Mouse (Mus musculus) testis, postnatal 10 days (tissue): ENCODE results near the gene Olfr692.
"Not testable (repeated sequence)": the region's sequence is repeated elsewhere in the genome, so short reads cannot be mapped to it uniquely, and the experiment has no call there.

ENCODE experiments used
- DNase-seq: peaks from one replicate; pipeline ENCODE4 v3.0.0; 2021; ENCODE audit warnings: low spot score

Olfr692 gene

DNA sequence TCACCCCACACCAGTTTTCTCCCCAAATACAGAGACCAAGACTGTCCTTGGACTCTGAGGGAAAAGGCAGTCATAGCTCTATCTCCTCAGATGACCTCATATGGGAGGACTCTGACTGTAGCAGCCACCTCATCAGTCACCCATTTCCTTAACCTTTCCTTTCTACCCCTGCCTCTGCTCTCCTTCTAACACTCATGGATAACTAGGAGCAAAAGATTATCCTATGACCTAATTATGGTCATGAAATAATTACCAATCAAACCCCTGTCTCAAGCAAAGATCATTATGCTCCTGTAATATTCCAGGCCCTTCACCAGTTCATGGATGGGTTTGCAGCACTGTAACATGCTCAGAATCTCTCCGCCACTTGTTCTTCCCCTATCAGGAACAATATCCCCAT, at the start of gene Olfr692:
Gene Olfr692, plus strand, starts transcription at position 301 of the 400 bp plus-strand sequence.
- no peak for DNase-seq

DNA sequence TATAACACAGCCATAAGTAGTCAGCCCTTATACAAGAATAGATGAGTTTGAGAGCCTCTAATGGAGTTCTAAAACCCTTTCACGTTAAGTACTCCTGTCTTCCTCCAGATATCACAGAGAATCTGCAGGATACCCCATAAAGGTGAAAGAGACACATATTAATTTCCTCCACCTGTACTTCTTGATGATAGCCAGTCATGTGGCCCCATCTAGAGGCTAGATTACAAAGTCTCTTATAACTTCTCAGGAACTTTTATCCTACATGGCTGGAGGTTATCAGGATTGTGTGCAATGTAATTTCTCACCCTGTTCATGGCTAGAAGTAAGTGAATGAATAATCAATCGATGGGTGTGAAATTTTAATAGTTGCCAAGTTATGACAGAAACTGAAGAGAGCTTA, 42.7 kb upstream of the Olfr692 start:
- no peak for DNase-seq

DNA sequence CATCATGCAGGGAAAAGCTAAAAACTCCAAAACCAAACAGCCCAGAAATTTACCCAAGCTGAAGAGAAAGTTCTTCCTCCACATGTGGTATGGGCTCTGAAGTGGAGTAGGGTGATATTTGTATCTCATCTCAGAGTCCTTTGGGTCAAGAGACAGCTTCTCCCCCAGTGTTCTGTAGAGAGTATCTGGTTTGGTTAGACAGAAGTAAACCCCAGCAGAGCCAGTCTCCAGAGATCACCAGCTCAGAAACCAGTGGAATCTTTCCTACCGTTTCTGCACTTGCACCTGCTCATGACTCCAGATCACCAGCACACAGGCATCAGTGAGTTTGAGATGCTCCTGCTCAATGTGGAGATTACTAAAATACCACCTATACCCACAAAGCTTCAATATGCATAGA, 34.0 kb upstream of the Olfr692 start, which contains the start of gene Olfr690:
Gene Olfr690, minus strand, starts transcription at position 101 of the 400 bp plus-strand sequence.
- DNase-seq: no peak

DNA sequence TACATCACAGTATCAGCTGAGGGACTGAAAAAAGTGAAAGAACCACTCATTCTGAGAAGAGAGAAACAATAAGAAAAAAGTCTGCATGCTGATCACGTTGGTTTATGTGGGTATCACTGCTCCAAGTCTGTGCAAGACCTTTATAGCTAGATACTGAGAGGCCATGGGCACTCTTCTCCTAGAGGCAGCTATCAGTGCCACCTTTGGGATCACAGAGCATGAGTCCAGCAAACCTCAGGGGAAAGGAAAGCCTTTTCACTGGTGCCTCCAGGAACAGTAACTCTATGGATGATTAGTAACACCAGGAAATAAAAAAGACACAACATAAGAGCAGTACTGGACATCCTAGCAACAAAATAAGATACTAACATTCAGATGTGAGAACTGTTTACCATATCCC, 25.9 kb upstream of the Olfr692 start, which contains the start of gene Olfr691:
Gene Olfr691, minus strand, starts transcription at position 101 of the 400 bp plus-strand sequence.
- no peak for DNase-seq

DNA sequence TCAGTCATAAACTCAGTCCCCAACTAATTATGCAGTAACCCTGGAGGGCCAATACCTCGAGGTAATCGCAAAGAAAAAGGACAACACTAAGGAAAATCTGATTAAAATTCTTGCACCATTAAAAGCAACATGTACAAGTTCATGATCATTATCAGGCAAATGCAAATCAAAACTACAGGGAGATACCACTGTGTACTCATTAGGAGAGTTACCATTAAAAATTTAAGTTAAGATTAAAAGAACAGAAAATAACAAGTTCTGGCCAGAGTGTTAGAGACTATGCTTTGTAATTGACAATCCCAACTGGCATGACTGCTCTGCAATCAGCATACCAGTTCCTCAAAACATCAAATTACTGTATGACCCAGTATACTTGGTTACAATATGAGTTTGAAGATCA, 25.3 kb upstream of the Olfr692 start:
- no peak for DNase-seq

DNA sequence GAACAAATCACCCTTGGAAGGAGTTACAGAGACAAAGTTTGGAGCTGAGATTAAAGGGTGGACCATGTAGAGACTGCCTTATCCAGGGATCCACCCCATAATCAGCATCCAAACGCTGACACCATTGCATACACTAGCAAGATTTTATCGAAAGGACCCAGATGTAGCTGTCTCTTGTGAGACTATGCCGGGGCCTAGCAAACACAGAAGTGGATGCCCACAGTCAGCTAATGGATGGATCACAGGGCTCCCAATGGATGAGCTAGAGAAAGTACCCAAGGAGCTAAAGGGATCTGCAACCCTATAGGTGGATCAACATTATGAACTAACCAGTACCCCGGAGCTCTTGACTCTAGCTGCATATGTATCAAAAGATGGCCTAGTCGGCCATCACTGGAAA, 12.0 kb upstream of the Olfr692 start:
- not testable (repeated sequence) for DNase-seq

DNA sequence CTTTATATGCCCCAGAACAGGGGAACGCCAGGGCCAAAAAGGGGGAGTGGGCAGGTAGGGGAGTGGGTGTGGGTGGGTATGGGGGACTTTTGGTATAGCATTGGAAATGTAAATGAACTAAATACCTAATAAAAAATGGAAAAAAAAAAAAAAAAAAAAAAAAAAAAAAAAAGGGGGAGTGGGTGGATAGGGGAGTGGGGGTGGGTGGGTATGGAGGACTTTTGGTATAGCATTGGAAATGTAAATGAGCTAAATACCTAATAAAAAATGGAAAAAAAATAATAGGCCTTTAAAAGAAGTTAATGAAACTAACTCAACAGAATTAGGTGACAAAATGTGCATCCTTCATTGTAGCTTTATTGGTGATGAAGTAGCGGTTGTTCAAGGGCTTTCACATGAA, 11.5 kb upstream of the Olfr692 start:
- not testable (repeated sequence) for DNase-seq

DNA sequence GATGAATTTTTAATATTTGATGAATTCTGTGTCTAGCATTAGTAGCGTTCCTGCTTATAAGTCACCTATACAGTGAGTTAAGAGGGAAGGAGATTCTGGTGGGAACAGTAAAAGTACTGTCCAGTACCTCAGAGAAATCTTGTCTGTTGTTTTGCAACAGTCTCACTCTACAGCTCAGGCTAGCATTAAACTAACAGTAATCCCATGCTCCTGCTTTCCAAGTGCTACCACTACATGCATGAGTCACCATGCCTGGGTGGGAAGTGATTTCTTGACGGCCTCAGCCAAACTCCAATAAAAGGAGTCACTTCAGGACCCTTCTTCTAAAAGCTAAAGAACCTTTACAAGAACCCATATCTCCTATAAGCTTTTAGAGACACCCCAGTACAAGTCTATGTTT, 6.3 kb upstream of the Olfr692 start:
- DNase-seq: no peak

DNA sequence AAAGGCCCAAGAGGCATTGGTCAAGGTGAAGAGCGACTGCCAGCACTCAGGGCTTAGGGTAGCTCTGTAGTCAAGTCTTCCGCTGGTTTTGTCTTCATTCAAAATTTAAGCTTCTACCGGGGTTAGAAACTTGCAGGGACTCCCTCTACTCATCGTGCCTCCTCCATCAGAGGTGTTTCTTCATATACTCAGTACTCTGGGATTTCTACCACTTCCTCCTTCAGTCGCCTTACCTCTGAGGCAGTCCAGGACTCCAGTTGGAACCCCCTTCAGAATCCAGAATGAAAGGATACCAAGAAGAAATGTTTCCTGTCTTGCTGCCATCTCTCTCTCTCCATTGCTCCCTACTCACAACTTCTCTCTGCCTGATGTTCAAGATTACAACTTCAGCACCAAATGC, 762 bp upstream of the Olfr692 start:
- DNase-seq: no peak

DNA sequence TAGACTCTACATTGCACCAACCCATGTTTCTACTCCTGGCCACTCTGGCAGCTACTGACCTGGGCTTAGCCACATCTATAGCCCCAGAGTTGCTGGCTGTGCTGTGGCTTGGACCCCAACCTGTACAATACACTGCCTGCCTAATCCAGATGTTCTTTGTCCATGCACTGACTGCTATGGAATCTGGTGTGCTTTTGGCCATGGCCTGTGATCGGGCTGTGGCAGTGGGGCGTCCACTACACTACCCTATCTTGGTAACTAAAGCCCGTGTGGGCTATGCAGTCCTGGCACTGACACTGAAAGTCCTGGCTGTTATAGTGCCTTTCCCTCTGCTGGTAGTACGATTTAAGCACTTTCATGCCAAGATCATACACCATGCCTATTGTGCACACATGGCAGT, 491 bp downstream of the Olfr692 start:
- DNase-seq: no peak

DNA sequence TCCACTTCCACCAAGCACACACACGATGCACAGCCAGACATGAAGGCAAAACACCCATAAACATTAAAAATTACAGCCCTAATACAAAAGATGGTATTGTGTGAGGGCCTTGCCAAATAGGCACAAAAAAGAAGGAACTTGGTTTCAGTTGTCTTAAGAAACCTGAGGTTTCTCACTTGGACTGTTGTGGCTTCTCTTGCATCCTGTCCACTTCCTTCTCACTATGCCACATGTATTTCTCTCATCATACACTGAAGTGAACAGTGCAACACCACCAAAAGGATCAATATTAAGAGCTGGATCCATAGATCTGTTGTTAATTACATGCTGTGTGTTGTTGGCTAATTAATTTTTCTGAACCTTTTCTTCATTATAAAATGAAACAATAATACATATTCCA, 4.9 kb downstream of the Olfr692 start:
- DNase-seq: no peak

DNA sequence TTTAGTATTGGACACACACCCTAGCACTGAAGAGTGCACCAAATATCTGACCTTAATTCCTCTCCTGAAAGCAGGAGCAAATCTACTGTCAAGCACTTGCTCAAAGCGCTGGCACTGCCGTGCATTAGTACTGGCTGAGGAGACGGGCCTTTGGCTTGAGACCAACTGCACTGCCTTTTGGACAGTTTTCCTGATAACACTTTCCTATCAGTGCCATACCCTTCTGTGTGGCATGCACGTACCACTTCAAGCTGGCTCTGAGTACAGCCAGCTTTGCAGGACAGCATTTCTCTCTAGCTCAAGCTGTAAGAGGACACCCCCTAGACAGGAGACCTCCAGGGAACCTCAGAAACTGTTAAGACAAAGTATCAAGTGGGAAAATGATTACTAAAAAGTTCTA, 5.5 kb downstream of the Olfr692 start:
- DNase-seq: peak; percentile 43

DNA sequence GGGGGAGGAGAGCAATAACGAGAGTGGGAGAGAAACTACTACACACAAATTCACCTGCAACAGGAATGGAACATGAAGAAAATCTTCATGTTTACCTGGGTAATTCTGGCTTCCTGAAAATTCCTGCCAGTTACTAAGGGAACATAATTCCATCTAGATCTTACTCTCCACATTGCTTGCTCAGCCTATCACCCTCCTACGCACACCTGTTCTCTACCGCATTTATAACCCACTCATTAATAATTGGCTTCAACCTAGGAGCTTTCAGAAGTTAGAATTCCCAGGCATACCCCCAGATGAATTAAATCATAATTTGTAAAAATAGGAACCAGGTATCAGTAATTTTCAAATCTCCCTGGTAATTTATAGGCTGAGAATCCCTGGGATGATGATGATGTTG, 5.9 kb downstream of the Olfr692 start:
- DNase-seq: no peak

DNA sequence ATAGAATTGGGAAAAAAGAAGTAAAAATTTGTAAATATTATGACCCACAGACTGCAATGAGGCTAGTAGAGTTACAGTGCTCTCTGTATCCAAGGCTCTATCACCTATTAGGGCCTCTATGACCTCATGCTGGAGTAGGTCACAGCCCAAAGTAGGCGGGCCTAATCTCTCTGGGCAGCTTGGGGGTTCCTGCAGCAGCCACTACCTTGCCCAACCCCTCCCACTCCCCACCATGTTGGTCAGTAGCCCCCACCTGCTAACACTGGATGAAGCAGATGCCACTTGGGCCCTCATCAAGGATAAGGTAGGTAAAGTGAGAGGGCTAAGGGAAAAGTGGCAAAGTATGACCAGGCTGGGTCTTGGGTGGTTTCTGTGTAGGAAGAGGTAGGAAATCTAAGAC, 6.8 kb downstream of the Olfr692 start, which contains the start of gene Gm5901:
Gene Gm5901, plus strand, starts transcription at position 173 of the 400 bp plus-strand sequence.
- no peak for DNase-seq

DNA sequence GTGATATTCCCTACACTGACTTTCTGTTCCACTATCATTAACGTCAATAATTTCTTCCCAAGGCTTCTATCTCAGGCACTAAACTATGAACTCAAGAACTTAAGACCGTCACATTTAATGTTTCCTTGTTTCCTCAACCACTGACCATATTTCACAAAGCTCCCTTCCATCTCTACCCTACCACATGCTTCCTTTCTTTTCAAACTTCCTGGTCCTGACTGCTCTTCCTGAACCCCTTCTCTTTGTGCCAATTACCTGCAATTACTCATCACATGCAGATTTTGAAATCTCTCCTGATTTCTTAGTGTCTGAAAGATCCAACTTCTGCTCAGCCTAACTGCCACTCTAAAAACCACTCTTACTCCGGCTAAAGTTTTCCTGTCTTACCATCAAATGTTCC, 12.3 kb downstream of the Olfr692 start:
- no peak for DNase-seq

DNA sequence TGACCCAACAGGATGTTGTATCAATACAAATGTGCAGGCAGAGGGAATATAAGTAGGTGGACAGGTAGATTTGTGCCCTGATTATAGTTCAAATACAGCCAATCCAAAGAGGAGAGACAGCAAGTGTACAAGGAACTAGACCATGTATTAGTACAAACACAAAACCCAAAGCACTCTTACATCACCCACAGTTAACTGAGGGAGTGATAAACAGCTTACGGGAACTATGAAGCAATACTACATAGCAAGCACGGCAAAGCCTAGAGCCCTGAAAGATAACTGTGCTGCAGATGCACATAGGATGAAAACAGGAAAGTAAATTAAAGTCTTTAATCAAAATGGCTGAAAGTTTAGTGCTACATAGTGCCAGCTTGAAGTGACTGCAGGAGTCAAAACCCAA, 19.7 kb downstream of the Olfr692 start:
- DNase-seq: no peak

DNA sequence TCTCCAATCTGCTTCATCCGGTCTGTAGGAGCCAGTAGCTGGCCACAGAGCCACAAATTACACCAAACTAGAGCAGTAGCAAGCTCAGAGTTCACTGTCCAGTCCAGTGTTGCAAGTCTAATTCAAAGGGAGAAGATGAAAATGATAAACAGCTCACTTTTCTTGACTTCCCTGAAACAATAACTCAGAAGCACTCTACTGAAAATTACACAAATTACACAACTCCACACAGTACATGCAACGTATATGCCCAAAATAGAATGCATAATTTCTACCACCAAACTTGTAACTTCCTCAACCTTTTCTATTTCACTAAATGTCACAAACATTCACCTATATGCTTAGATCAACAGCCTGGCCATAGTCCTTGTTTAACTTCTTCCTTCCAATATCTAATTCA, 22.2 kb downstream of the Olfr692 start:
- no peak for DNase-seq

DNA sequence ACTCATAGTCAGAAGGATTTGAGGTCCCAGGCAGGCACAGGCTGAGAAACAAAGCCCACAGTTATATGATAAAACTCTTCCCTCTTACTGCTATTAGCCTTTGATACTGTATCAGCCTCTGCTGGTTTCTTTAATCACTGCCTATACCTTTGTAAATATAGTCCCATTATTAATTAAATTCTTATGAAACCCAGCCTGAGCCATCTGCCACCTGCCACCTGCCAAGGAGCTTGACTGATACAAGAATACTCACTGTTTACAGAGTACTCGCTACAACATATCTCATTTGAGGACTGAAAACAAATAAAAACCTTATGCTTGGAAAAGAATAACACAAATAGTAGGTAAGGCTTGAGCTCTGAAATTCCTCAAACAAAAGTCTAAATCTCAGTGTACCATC, 26.6 kb downstream of the Olfr692 start:
- no peak for DNase-seq

DNA sequence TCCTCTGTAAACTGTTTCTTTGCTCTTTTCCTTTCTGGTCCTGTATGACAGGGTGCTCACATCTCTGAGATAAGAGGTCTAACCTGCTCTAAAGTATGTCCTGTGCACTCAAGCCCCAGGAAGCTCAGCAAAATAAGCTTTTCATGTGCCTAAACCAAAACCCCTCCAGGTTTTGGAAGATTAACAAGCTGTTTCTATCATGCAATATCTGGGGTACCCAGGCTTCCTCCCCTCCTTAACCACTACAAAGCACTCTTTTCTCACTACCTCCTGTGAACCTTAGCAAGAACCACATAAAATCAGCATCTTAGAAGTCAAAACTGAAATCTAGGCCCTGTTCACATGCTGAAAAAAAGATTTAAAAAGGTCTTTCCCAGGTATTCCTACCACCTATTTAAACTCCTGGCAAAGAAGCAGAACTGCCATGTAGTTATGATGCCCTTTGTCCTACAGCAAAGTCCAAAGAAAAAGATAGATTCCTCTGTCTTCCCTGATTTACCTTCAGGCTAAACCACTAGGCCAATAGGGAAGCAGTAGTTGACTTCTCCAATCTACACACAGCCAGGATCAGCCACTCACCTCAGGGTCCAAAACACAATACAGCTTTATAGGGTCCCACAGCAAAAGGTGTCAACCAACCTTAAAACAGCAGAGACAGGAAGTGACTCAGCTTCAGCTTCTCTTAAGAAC, 27.2 kb downstream of the Olfr692 start:
- no peak for DNase-seq

DNA sequence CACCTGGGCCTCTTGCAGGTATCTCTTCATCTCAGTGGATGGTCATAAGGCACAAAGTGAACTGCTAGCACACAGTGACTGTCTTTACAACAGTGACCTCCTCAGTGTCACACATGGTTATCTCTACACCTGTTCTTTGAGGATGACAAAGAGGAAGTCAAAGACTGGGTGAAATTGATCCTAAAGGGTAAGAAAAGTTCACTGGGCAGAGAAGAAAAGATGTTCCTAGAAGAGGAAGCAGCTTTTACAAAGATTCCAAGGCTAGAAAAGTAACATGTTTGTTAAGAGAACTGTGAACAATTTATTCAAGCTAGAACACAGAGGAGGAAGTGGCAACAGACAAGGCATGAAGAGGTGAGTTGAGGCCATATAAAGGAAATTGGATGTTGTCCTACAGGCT, 28.1 kb downstream of the Olfr692 start:
- DNase-seq: no peak

DNA sequence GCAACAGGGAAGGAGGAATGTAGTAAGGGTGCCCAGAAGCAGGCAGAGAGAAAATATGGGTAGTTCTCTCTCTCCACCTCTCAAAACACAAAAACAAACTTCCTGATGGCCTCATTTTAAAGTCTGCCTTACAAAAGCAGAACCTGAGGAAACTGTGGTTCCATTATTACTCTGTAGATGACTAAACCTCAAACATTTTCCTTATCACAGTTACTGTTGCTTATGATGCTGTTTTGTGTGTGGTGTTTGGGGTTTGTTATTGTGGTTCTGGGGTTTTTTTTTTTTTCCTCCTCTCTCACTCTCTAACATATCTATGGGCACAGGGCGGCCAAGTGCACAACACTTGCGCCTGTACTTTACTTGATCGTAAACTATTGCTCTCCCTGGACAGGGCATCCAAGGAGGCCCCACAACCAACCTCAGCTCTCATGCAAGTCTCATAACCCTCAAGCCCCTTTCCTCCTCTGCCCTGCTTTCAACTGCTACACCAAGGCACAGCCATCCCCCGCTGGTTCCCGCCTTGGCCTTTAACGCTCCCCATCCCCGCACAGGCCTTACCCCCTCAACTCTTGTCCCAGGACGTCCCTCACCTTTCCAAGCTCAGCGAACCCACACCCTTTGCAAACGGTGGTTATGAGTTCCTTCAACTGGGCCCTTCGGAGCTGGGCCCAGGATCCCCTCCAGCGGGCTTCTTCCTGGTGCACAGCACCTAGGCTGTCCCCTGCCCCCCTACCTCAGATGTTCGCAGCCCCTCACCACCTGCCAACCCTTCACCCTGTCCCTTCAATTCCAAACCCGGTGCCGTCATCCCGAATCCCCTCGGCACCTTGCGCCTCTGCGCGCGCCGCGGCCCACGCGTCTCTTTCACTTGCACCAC, 31.3 kb downstream of the Olfr692 start:
- DNase-seq: no peak

DNA sequence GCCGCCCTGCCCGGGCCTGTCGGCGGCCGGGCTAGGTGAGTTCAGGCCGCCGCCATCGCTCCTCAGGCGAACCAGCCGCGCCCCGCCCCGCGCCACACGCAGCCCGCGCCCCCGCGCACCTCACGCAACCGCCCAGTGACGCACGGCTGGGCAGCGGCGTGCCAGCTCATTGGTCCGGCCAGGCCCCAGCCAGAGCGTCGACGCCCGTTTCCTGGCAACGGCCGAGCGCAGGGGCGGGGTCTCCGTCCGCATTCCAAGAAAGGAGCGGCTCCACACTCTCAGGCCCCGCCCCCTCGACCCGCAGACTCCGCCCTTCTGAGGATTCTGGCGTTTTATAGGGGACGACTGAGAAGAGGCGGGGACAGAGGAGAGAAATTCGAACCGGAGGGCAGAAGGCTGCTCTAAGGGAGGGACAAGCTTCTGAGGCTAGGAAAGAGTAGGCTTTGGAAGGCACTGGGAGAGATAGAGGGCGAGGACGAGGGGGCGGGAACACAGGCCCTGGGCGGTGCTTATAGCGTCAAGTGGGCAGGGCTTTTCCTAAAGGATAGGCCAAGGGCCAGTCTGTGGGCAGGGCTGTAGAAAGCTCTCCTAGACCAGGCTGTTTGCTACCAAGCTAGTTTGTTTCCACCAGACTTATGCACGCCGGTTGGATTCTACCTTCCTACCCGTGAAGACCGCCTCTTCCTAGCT, 32.0 kb downstream of the Olfr692 start, which contains the start of gene Fam160a2:
Gene Fam160a2, minus strand, starts transcription at position 120 of the 690 bp plus-strand sequence.
- DNase-seq: peak; percentile 100

DNA sequence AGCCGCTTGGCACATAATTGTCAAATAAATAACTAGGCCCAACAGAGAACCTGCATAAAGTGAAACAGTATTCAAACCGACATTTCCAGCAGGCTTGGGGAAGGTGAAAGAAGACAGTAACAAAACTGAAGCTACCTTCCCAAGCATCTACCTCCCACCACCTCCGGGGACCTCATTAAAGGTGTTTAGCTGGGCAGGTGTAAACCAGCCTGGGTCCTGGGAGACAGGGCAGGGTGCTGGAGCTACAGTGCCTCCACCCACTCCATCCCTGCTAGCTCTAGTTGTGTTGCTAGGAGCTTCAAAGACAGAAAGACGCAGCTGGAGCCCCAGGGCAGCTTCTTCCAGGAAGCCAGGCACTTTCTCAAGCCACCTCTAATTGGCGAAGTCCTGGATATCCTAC, 36.2 kb downstream of the Olfr692 start, which contains the start of gene Cnga4:
Gene Cnga4, plus strand, starts transcription at position 301 of the 400 bp plus-strand sequence.
- DNase-seq: no peak
